Mouse (Mus musculus) heart, postnatal 0 days (tissue): ENCODE measurements around the gene C8a.

Source experiments
- CTCF ChIP-seq: IDR thresholded peaks from 2 replicates; pipeline ENCODE4 v1.5.1; 2016; ENCODE audit warnings: antibody characterized with exemption, control low read depth, low read depth
- EP300 ChIP-seq: IDR thresholded peaks from 2 replicates; pipeline ENCODE4 v1.6.1; 2016; ENCODE audit warnings: antibody characterized with exemption, low read depth

DNA sequence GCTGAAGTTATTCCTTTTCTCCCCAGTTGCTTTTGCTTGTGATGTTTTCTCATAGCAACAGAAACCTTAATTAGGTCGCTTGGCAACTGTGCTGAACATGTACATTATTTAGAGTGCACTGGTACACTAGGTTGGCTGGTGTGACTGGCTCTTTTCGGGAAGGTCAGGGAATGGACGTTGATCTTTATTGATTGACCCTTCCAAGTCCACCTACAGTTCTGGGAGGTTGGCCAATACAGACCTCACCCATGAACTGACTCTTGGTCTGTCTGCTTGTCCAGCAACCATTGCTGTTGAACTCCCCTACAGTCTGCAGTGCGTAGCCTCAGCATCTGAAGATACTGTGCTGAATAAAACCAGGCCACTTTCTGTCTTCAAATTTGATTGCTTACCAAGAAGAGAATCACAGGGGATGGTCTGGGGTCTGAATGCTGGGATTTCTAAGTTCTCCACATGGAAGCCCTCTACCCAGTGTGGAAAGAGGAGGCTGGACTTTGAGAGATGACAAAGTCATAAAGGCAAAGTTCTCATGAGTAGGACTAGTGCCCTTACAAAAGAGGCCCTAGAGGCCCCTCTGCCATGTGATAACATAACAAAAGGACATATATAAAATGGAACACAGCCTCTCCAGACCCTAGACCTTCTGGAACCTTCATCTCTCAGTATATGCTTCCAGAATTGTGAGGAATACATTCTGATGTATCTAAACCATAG, 59.5 kb downstream of the C8a start:
- TF ChIP-seq CTCF (no peak), EP300 (no peak)
